Mouse (Mus musculus) neural tube, embryonic 15.5 days (tissue): ENCODE results near the gene Atxn1. TPM values are rescaled to one million over a fixed set of nuclear protein-coding genes. Genes with fewer than 3 reads are reported as not detected.

Experiments used
- ATAC-seq: fragments of 200-750 bp; cut with Nextera tagmentation; 2 replicates; pipeline ENCODE4 v1.8.0; 2017; ENCODE audit warnings: mild to moderate bottlenecking, moderate TSS enrichment, moderate library complexity; ENCODE audit not compliant: low FRiP score
- H3K27ac ChIP-seq: fragments of 300-500 bp; sonication (generic); replicated peaks from 2 replicates; pipeline ENCODE4 v1.5.1; 2015; ENCODE audit warnings: mild to moderate bottlenecking, inconsistent platforms
- H3K27me3 ChIP-seq: fragments of 300-500 bp; sonication (generic); replicated peaks from 2 replicates; pipeline ENCODE4 v1.6.1; 2015; ENCODE audit warnings: inconsistent platforms
- H3K36me3 ChIP-seq: fragments of 300-500 bp; sonication (generic); 2 replicates; pipeline ENCODE4 v1.6.1; 2015; ENCODE audit warnings: inconsistent platforms
- H3K4me1 ChIP-seq: fragments of 300-500 bp; sonication (generic); 2 replicates; pipeline ENCODE4 v1.6.1; 2015; ENCODE audit warnings: inconsistent platforms
- H3K4me2 ChIP-seq: fragments of 300-500 bp; sonication (generic); 2 replicates; pipeline ENCODE4 v1.6.1; 2015; ENCODE audit warnings: inconsistent platforms, mild to moderate bottlenecking, moderate library complexity
- H3K4me3 ChIP-seq: fragments of 300-500 bp; sonication (generic); replicated peaks from 2 replicates; pipeline ENCODE4 v1.5.1; 2015; ENCODE audit warnings: mild to moderate bottlenecking, inconsistent platforms
- H3K9ac ChIP-seq: fragments of 300-500 bp; sonication (generic); replicated peaks from 2 replicates; pipeline ENCODE4 v1.6.1; 2015; ENCODE audit warnings: mild to moderate bottlenecking, inconsistent platforms
- H3K9me3 ChIP-seq: fragments of 300-500 bp; sonication (generic); replicated peaks from 2 replicates; pipeline ENCODE4 v1.6.1; 2016; ENCODE audit warnings: inconsistent platforms
- WGBS: fragments of 180-500 bp; shearing (Covaris S2); methylation state at CpG from one replicate; pipeline ENCODE4 v1.1.7; 2015; ENCODE audit warnings: mixed read lengths; 5-methylcytosine and 5-hydroxymethylcytosine counted together
- polyA plus RNA-seq: library from polyadenylated mRNA; unstranded; fragments of >200 nt; fragmentation: Nextera tagmentation; extraction: Ambion mirVana; gene quantifications from 2 replicates; pipeline ENCODE4 v1.2.1, GENCODE M21; 2015

Atxn1 gene
- polyA plus RNA-seq, 1 experiment from 2014 or later = 9.5 TPM

- Histone ChIP-seq H3K4me1 (peaks cover 43% of the 10 kb centered on the region), H3K36me3 (no peaks in the 10 kb centered on the region), H3K4me3 (peak overlapping the region; percentile 30), H3K27ac (peak overlapping the region; percentile 79), H3K9me3 (no peaks in the 10 kb centered on the region), H3K4me2 (peak overlapping the region; percentile 58), H3K9ac (peak overlapping the region; percentile 36), H3K27me3 (no peaks in the 10 kb centered on the region)
- WGBS = 5% methylated on average over 24 of the region's 24 CpGs
- peak; percentile 70 for ATAC-seq
Measured at GRCm38 (mm10) chr13:45516501-45517393, 448.1 kb downstream of the Atxn1 start.

- H3K4me3 ChIP-seq = no peak overlapping the region
Measured at GRCm38 (mm10) chr13:45514832-45515422, 449.9 kb downstream of the Atxn1 start.

GRCm38 (mm10) chr13:45514115-45514514 lies 450.7 kb downstream of the Atxn1 start:
- Histone ChIP-seq H3K4me3 (no peak overlapping the region), H3K4me1 (peaks cover 50% of the 10 kb centered on the region), H3K27me3 (no peaks in the 10 kb centered on the region), H3K4me2 (no peak overlapping the region), H3K9ac (no peak overlapping the region), H3K27ac (no peak overlapping the region), H3K36me3 (no peaks in the 10 kb centered on the region), H3K9me3 (no peaks in the 10 kb centered on the region)
- WGBS = 95% methylated on average over 5 of the region's 5 CpGs
- no peak for ATAC-seq

More at GRCm38 (mm10) chr13:45514832-45515422, 449.9 kb downstream of the Atxn1 start:
- ATAC-seq = no peak
- WGBS = 41% methylated on average over 8 of the region's 8 CpGs
- no peaks in the 10 kb centered on the region for H3K27me3 ChIP-seq
- H3K4me1 ChIP-seq = peaks cover 43% of the 10 kb centered on the region
- 0 out of 2 replicates have a peak overlapping the region, but pooled peaks have one; percentile 15 for H3K27ac ChIP-seq
- no peaks in the 10 kb centered on the region for H3K36me3 ChIP-seq
- H3K9ac ChIP-seq = no peak overlapping the region
- no peaks in the 10 kb centered on the region for H3K9me3 ChIP-seq
- no peak overlapping the region for H3K4me2 ChIP-seq

- peaks cover 57% of the 10 kb centered on the region for H3K4me1 ChIP-seq
- H3K9ac ChIP-seq = no peak overlapping the region
- WGBS = 85% methylated on average over 12 of the region's 12 CpGs
- no peaks in the 10 kb centered on the region for H3K36me3 ChIP-seq
- H3K4me2 ChIP-seq = no peak overlapping the region
- ATAC-seq = no peak
- no peak overlapping the region for H3K4me3 ChIP-seq
- no peak overlapping the region for H3K27ac ChIP-seq
- no peaks in the 10 kb centered on the region for H3K27me3 ChIP-seq
- H3K9me3 ChIP-seq = no peaks in the 10 kb centered on the region
Measured at GRCm38 (mm10) chr13:45513009-45513984, 451.5 kb downstream of the Atxn1 start.

- Histone ChIP-seq H3K4me2 (no peak overlapping the region), H3K27me3 (no peaks in the 10 kb centered on the region), H3K4me3 (no peak overlapping the region), H3K36me3 (no peaks in the 10 kb centered on the region), H3K9ac (no peak overlapping the region), H3K9me3 (no peaks in the 10 kb centered on the region), H3K4me1 (peaks cover 60% of the 10 kb centered on the region), H3K27ac (no peak overlapping the region)
- WGBS = 88% methylated on average over 8 of the region's 8 CpGs
- no peak for ATAC-seq
Measured at GRCm38 (mm10) chr13:45512531-45512930, 452.3 kb downstream of the Atxn1 start.

GRCm38 (mm10) chr13:45511706-45512435 lies 452.9 kb downstream of the Atxn1 start:
- H3K4me1 ChIP-seq = peaks cover 53% of the 10 kb centered on the region

GRCm38 (mm10) chr13:45509366-45509765 lies 455.4 kb downstream of the Atxn1 start:
- Histone ChIP-seq H3K4me1 (peaks cover 30% of the 10 kb centered on the region), H3K36me3 (no peaks in the 10 kb centered on the region), H3K9me3 (no peaks in the 10 kb centered on the region), H3K9ac (no peak overlapping the region), H3K4me3 (no peak overlapping the region), H3K4me2 (peak overlapping the region; percentile 74), H3K27ac (no peak overlapping the region), H3K27me3 (no peaks in the 10 kb centered on the region)
- WGBS = 58% methylated on average over 6 of the region's 6 CpGs
- no peak for ATAC-seq

More at GRCm38 (mm10) chr13:45511706-45512435, 452.9 kb downstream of the Atxn1 start:
- Histone ChIP-seq H3K27me3 (no peaks in the 10 kb centered on the region), H3K4me3 (no peak overlapping the region), H3K27ac (no peak overlapping the region), H3K4me2 (no peak overlapping the region), H3K9ac (no peak overlapping the region), H3K9me3 (no peaks in the 10 kb centered on the region), H3K36me3 (no peaks in the 10 kb centered on the region)
- no peak for ATAC-seq
- WGBS = 87% methylated on average over 6 of the region's 6 CpGs

GRCm38 (mm10) chr13:45508495-45508894 lies 456.3 kb downstream of the Atxn1 start:
- Histone ChIP-seq H3K36me3 (no peaks in the 10 kb centered on the region), H3K27ac (peak overlapping the region; percentile 75), H3K9me3 (no peaks in the 10 kb centered on the region), H3K9ac (peak overlapping the region; percentile 57), H3K4me2 (peak overlapping the region; percentile 74), H3K4me1 (peaks cover 30% of the 10 kb centered on the region), H3K4me3 (peak overlapping the region; percentile 49), H3K27me3 (no peaks in the 10 kb centered on the region)
- WGBS = 4% methylated on average over 8 of the region's 8 CpGs
- peak; percentile 52 for ATAC-seq

- peak within 1 kb of the TSS; percentile 74 for H3K4me2 ChIP-seq
Measured at GRCm38 (mm10) chr13:45507274-45508229, 457.3 kb downstream of the Atxn1 start, which contains the start of gene Gmpr. TSS of gene Gmpr (plus strand) at chr13:45507444.

GRCm38 (mm10) chr13:45505546-45505945 lies 459.3 kb downstream of the Atxn1 start:
- Histone ChIP-seq H3K4me2 (no peak overlapping the region), H3K9ac (no peak overlapping the region), H3K4me1 (peaks cover 20% of the 10 kb centered on the region), H3K27ac (no peak overlapping the region), H3K36me3 (no peaks in the 10 kb centered on the region), H3K9me3 (no peaks in the 10 kb centered on the region), H3K27me3 (no peaks in the 10 kb centered on the region), H3K4me3 (no peak overlapping the region)
- WGBS = 95% methylated on average over 3 of the region's 3 CpGs
- no peak for ATAC-seq

More at GRCm38 (mm10) chr13:45507274-45508229, 457.3 kb downstream of the Atxn1 start, which contains the start of gene Gmpr:
- Histone ChIP-seq H3K27me3 (no peaks in the 10 kb centered on the region), H3K36me3 (no peaks in the 10 kb centered on the region), H3K9me3 (no peaks in the 10 kb centered on the region), H3K27ac (peak within 1 kb of the TSS; percentile 75), H3K4me1 (peaks cover 23% of the 10 kb centered on the region), H3K4me3 (peak within 1 kb of the TSS; percentile 49), H3K9ac (peak within 1 kb of the TSS; percentile 57)
- 1% methylated on average over 63 of the region's 63 CpGs for WGBS
- ATAC-seq = peak; percentile 85
